Mouse (Mus musculus) liver, postnatal 0 days (tissue): ENCODE results near the gene Drc7. TPM values are rescaled to one million over a fixed set of nuclear protein-coding genes. Genes with fewer than 3 reads are reported as not detected.

ENCODE experiments used
- ATAC-seq: fragments of 200-750 bp; cut with Nextera tagmentation; 2 replicates; pipeline ENCODE4 v1.8.0; 2017; ENCODE audit warnings: mild to moderate bottlenecking, moderate library complexity
- DNase-seq: peaks from one replicate; pipeline ENCODE4 v3.0.0-alpha.2; 2016
- H3K27ac ChIP-seq: fragments of 300-500 bp; sonication (generic); 2 replicates; pipeline ENCODE4 v1.5.1; 2014; ENCODE audit warnings: antibody characterized with exemption, moderate library complexity, mild to moderate bottlenecking, low read depth
- H3K27me3 ChIP-seq: fragments of 300-500 bp; sonication (generic); 2 replicates; pipeline ENCODE4 v1.6.1; 2014; ENCODE audit warnings: low read length, control low read depth, mixed read lengths; ENCODE audit not compliant: insufficient read depth
- H3K36me3 ChIP-seq: fragments of 300-500 bp; sonication (generic); replicated peaks from 2 replicates; pipeline ENCODE4 v1.6.1; 2014; ENCODE audit warnings: mild to moderate bottlenecking, control low read depth, low read length, moderate library complexity, mixed read lengths; ENCODE audit not compliant: insufficient read depth
- H3K4me1 ChIP-seq: fragments of 300-500 bp; sonication (generic); 2 replicates; pipeline ENCODE4 v1.6.1; 2014; ENCODE audit warnings: antibody characterized with exemption, mild to moderate bottlenecking, control low read depth; ENCODE audit not compliant: insufficient read depth
- H3K4me2 ChIP-seq: fragments of 300-500 bp; sonication (generic); 2 replicates; pipeline ENCODE4 v1.6.1; 2014; ENCODE audit warnings: low read depth, mild to moderate bottlenecking, low read length, moderate library complexity, mixed read lengths
- H3K4me3 ChIP-seq: fragments of 300-500 bp; sonication (generic); 2 replicates; pipeline ENCODE4 v1.5.1; 2014; ENCODE audit warnings: low read depth, low read length
- H3K9ac ChIP-seq: fragments of 300-500 bp; sonication (generic); replicated peaks from 2 replicates; pipeline ENCODE4 v1.6.1; 2014; ENCODE audit warnings: mild to moderate bottlenecking, moderate library complexity
- H3K9me3 ChIP-seq: fragments of 300-500 bp; sonication (generic); 2 replicates; pipeline ENCODE4 v1.6.1; 2016; ENCODE audit warnings: mild to moderate bottlenecking, control low read depth, low read length, mixed read lengths
- CTCF ChIP-seq: sonication (generic); IDR thresholded peaks from 2 replicates; pipeline ENCODE4 v1.5.1; 2016; ENCODE audit warnings: antibody characterized with exemption, low read depth
- EP300 ChIP-seq: IDR thresholded peaks from 2 replicates; pipeline ENCODE4 v1.6.1; 2016; ENCODE audit warnings: antibody characterized with exemption, low read depth, mild to moderate bottlenecking
- WGBS: fragments of 180-500 bp; shearing (Covaris S2); extraction: QIAGEN DNeasy Blood & Tissue Kit; methylation state at CpG from one replicate; pipeline ENCODE4 v1.1.7; 2014; ENCODE audit not compliant: insufficient replicate concordance; 5-methylcytosine and 5-hydroxymethylcytosine counted together
- polyA plus RNA-seq: library from polyadenylated mRNA; unstranded; fragments of >200 nt; fragmentation: Nextera tagmentation; extraction: Ambion mirVana; gene quantifications from 2 replicates; pipeline ENCODE4 v1.2.1, GENCODE M21; 2015

The Drc7 gene
- polyA plus RNA-seq, 1 experiment from 2014 or later = 0.28 TPM

GRCm38 (mm10) chr8:95081650-95082049 lies 26.7 kb downstream of the Drc7 start:
- H3K27me3 ChIP-seq = no peaks in the 10 kb centered on the region
- DNase-seq (peak; percentile 33), ATAC-seq (no peak)

GRCm38 (mm10) chr8:95084261-95084660 lies 29.4 kb downstream of the Drc7 start:
- ATAC-seq (no peak), DNase-seq (no peak)
- no peak overlapping the region for H3K4me3 ChIP-seq
- no peaks in the 10 kb centered on the region; the same call in 1 of the 2 replicates for H3K36me3 ChIP-seq
- no peak overlapping the region for H3K27ac ChIP-seq
- no peak overlapping the region for H3K9ac ChIP-seq
- H3K27me3 ChIP-seq = no peaks in the 10 kb centered on the region
- TF ChIP-seq EP300 (no peak), CTCF (no peak)
- no peak overlapping the region for H3K4me2 ChIP-seq
- H3K4me1 ChIP-seq = peaks cover 10% of the 10 kb centered on the region; the same call in 1 of the 2 replicates
- no peaks in the 10 kb centered on the region for H3K9me3 ChIP-seq
- 78% methylated on average over 4 of the region's 4 CpGs for WGBS

More at GRCm38 (mm10) chr8:95081650-95082049, 26.7 kb downstream of the Drc7 start:
- no peaks in the 10 kb centered on the region for H3K9me3 ChIP-seq
- H3K9ac ChIP-seq = peak overlapping the region; percentile 74
- peaks cover 10% of the 10 kb centered on the region; the same call in 1 of the 2 replicates for H3K4me1 ChIP-seq
- H3K4me3 ChIP-seq = peak overlapping the region; percentile 71
- 10% methylated on average over 11 of the region's 11 CpGs for WGBS
- peak overlapping the region; percentile 67 for H3K27ac ChIP-seq
- H3K4me2 ChIP-seq = peak overlapping the region; percentile 94
- TF ChIP-seq EP300 (no peak), CTCF (no peak)
- no peaks in the 10 kb centered on the region; the same call in 1 of the 2 replicates for H3K36me3 ChIP-seq

GRCm38 (mm10) chr8:95084744-95085431 lies 30.0 kb downstream of the Drc7 start:
- 84% methylated on average over 10 of the region's 10 CpGs for WGBS
- TF ChIP-seq CTCF (no peak), EP300 (no peak)
- no peak overlapping the region for H3K9ac ChIP-seq
- H3K4me3 ChIP-seq = no peak overlapping the region
- H3K27ac ChIP-seq = no peak overlapping the region
- no peaks in the 10 kb centered on the region; the same call in 1 of the 2 replicates for H3K36me3 ChIP-seq
- peaks cover 12% of the 10 kb centered on the region for H3K4me1 ChIP-seq
- ATAC-seq (no peak), DNase-seq (no peak)
- no peaks in the 10 kb centered on the region for H3K9me3 ChIP-seq
- H3K27me3 ChIP-seq = no peaks in the 10 kb centered on the region
- H3K4me2 ChIP-seq = no peak overlapping the region

DNA sequence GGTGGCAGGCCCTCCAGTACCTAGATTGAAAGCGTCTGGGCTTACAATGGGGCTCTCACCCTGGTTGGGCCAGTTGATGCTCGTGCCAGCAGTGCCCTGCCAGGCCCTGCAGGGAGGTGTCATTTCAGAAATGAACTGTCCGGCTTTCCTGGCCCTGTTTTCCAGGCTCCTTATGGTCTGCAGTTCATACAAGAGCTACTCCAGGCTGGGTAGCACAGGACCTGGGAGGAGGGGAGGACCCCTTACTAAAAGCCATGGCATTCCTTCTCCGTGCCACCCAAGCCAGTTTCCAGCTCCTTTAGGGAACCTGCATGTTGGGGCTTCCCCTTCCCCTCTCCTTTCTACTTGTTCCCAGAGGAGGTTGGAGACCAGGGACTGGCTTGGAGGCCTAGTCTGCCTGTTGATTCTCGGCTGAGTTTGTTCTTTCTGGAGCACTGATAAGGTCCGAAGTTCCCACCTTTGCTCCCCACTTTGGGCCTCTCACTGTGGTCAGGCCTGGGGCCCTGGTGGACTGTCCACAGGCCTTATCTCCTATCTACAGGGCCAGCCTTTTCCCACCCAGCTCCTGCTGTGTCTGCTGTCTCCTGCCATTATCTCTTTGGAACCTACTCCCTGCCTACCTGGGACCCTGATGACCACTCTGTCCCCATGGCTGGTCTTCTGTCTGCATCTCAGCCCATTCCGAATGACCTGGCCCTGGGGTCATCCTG lies 30.7 kb downstream of the Drc7 start:
- no peak for ATAC-seq
- DNase-seq = no peak
- no peak overlapping the region for H3K27ac ChIP-seq
- no peak overlapping the region for H3K9ac ChIP-seq
- H3K36me3 ChIP-seq = no peaks in the 10 kb centered on the region; the same call in 1 of the 2 replicates
- no peak overlapping the region for H3K4me3 ChIP-seq
- WGBS = 69% methylated on average over 7 of the region's 7 CpGs
- H3K27me3 ChIP-seq = no peaks in the 10 kb centered on the region
- TF ChIP-seq EP300 (no peak), CTCF (no peak)
- peaks cover 13% of the 10 kb centered on the region for H3K4me1 ChIP-seq
- no peaks in the 10 kb centered on the region for H3K9me3 ChIP-seq
- no peak overlapping the region for H3K4me2 ChIP-seq

DNA sequence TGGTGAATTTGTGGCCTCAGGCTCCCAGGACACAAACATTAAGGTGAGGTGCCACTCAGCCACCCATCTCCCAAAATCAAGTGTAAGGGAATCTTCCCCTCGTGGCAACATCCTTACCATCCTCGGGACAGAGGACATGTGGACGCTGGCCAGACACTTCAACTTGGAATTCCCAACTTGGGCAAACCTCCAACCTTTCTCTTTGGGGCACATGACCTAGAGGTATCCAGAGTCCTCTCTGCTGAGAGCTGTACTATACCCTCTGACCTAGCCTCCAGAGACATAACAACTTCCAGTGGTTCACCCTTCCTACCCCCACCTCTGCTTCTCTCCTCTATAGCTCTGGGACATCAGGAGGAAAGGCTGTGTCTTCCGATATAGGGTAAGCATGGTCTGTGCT lies 38.7 kb downstream of the Drc7 start:
- Histone ChIP-seq H3K9me3 (no peaks in the 10 kb centered on the region), H3K27me3 (no peaks in the 10 kb centered on the region), H3K27ac (no peak overlapping the region), H3K9ac (no peak overlapping the region), H3K4me3 (no peak overlapping the region), H3K4me1 (peaks cover 3% of the 10 kb centered on the region; the same call in 1 of the 2 replicates), H3K36me3 (peaks cover 15% of the 10 kb centered on the region), H3K4me2 (no peak overlapping the region)
- WGBS = 77% methylated on average over 4 of the region's 4 CpGs
- DNase-seq (no peak), ATAC-seq (no peak)
- TF ChIP-seq EP300 (no peak), CTCF (no peak)

DNA sequence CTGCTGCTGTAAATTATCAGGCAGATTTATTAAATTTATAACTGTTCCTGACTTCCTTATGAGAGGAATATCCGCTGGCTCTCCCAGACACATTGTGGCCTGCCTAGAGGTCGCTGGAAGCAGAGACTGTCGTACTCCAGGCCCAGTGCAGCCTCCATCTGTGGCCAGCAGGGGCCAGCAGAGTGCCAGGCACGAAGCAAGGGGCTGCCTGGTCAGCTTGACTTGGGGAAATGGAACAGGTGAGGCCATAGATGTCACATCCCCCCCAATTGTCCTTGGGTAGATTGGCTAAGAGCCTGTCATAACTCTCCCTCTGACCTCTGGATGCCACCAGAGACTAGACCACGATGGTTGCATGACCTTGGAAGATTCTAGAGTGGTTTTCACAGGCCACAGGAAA lies 44.1 kb downstream of the Drc7 start:
- Histone ChIP-seq H3K4me3 (no peak overlapping the region), H3K9me3 (no peaks in the 10 kb centered on the region), H3K36me3 (peaks cover 31% of the 10 kb centered on the region), H3K27me3 (no peaks in the 10 kb centered on the region), H3K4me2 (no peak overlapping the region), H3K27ac (no peak overlapping the region), H3K9ac (no peak overlapping the region), H3K4me1 (no peaks in the 10 kb centered on the region)
- ATAC-seq = peak; percentile 59; the same call in 1 of the 2 replicates
- 32% methylated on average over 5 of the region's 5 CpGs for WGBS
- no peak for TF ChIP-seq EP300
- TF ChIP-seq CTCF = peak; percentile 97
- peak; percentile 75 for DNase-seq
